Mouse (Mus musculus): ENCODE data around the gene Eva1b.
"Not testable (repeated sequence)": the region's sequence is repeated elsewhere in the genome, so short reads cannot be mapped to it uniquely, and the experiment has no call there.

DNA sequence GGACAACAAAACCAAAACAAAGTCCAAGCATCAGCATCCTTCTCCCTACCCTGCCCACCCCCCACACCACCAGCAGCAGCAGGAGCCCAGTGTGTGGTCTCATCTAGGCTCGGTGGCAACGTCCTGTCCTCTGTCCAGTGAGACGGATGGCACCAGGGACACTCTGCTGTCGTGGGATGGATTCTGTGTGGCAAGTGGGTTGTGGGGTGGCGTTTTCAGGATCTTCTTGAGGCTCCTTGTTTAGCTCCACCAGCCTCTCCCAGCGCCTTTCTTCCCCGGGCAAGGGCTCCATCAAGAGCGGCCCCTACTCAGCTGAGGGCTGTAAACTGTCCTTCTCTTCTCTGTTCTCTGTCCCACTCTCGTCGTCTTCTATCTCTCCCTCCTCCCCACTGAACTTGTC is 17.5 kb downstream of the Eva1b start:
- TF ChIP-seq CTCF (IDR thresholded peaks at IDR 0.05; ENCODE audit: extremely low read depth, insufficient read depth, insufficient read length, insufficient replicate concordance); POLR2A (IDR thresholded peaks at IDR 0.05; ENCODE audit: low read depth, low read length): not testable (repeated sequence)

Measured in spleen, adult 2 months (tissue).